Mouse (Mus musculus): ENCODE data around the gene Swap70. TPM values are rescaled to one million over a fixed set of nuclear protein-coding genes. Genes with fewer than 3 reads are reported as not detected.

Gene Swap70
- total and polyA plus RNA-seq, 2 experiments from 2014 or later: 8.5 to 9.1 TPM

- H3K9me3 ChIP-seq (ENCODE audit: low read length): no peaks in the 10 kb centered on the region
- H3K9ac ChIP-seq (replicated peaks; ENCODE audit: low read length): no peak overlapping the region
- H3K4me1 ChIP-seq (ENCODE audit: insufficient read depth, low read length): 0 out of 2 replicates have a peak, but pooled peaks cover 5% of the 10 kb centered on the region
- H3K27me3 ChIP-seq (ENCODE audit: insufficient read depth, low read length): no peaks in the 10 kb centered on the region
- H3K36me3 ChIP-seq (ENCODE audit: insufficient read depth, low read length): no peaks in the 10 kb centered on the region
- 84% methylated on average over 11 of the region's 11 CpGs for WGBS
- TF ChIP-seq CTCF (IDR thresholded peaks at IDR 0.05; ENCODE audit: low read depth): no peak
- ATAC-seq: no peak
- no peak overlapping the region for H3K27ac ChIP-seq
- no peak overlapping the region for H3K4me3 ChIP-seq (ENCODE audit: low read length)
- H3K4me2 ChIP-seq (ENCODE audit: low read depth, low read length): no peak overlapping the region
- DNase-seq (ENCODE audit: low spot score): no peak
Measured at GRCm38 (mm10) chr7:110282797-110283196, 61.3 kb downstream of the Swap70 start.

- 94% methylated on average over 6 of the region's 6 CpGs for WGBS
- Histone ChIP-seq H3K4me3 (ENCODE audit: low read length) (no peak overlapping the region), H3K9me3 (ENCODE audit: low read length) (no peaks in the 10 kb centered on the region), H3K27ac (no peak overlapping the region), H3K9ac (replicated peaks; ENCODE audit: low read length) (no peak overlapping the region), H3K4me1 (ENCODE audit: insufficient read depth, low read length) (0 out of 2 replicates have a peak, but pooled peaks cover 5% of the 10 kb centered on the region), H3K4me2 (ENCODE audit: low read depth, low read length) (no peak overlapping the region), H3K36me3 (ENCODE audit: insufficient read depth, low read length) (no peaks in the 10 kb centered on the region), H3K27me3 (ENCODE audit: insufficient read depth, low read length) (no peaks in the 10 kb centered on the region)
- DNase-seq (ENCODE audit: low spot score) (no peak), ATAC-seq (no peak)
- no peak for TF ChIP-seq CTCF (IDR thresholded peaks at IDR 0.05; ENCODE audit: low read depth)
Measured at GRCm38 (mm10) chr7:110283484-110284275, 62.2 kb downstream of the Swap70 start.

GRCm38 (mm10) chr7:110285076-110285848, 63.8 kb downstream of the Swap70 start:
- H3K27me3 ChIP-seq (ENCODE audit: insufficient read depth, low read length): no peaks in the 10 kb centered on the region
- 0 out of 2 replicates have a peak, but pooled peaks cover 5% of the 10 kb centered on the region for H3K4me1 ChIP-seq (ENCODE audit: insufficient read depth, low read length)
- H3K4me3 ChIP-seq (ENCODE audit: low read length): no peak overlapping the region
- no peak for ATAC-seq
- TF ChIP-seq CTCF (IDR thresholded peaks at IDR 0.05; ENCODE audit: low read depth): no peak
- 93% methylated on average over 12 of the region's 12 CpGs for WGBS
- no peak overlapping the region for H3K27ac ChIP-seq
- DNase-seq (ENCODE audit: low spot score): no peak
- no peaks in the 10 kb centered on the region for H3K36me3 ChIP-seq (ENCODE audit: insufficient read depth, low read length)
- no peak overlapping the region for H3K4me2 ChIP-seq (ENCODE audit: low read depth, low read length)
- H3K9ac ChIP-seq (replicated peaks; ENCODE audit: low read length): no peak overlapping the region
- H3K9me3 ChIP-seq (ENCODE audit: low read length): no peaks in the 10 kb centered on the region

GRCm38 (mm10) chr7:110285849-110286151, 64.3 kb downstream of the Swap70 start:
- Histone ChIP-seq H3K4me3 (ENCODE audit: low read length) (no peak overlapping the region), H3K9ac (replicated peaks; ENCODE audit: low read length) (no peak overlapping the region), H3K27ac (no peak overlapping the region), H3K4me2 (ENCODE audit: low read depth, low read length) (no peak overlapping the region), H3K27me3 (ENCODE audit: insufficient read depth, low read length) (no peaks in the 10 kb centered on the region), H3K36me3 (ENCODE audit: insufficient read depth, low read length) (no peaks in the 10 kb centered on the region), H3K4me1 (ENCODE audit: insufficient read depth, low read length) (0 out of 2 replicates have a peak, but pooled peaks cover 5% of the 10 kb centered on the region), H3K9me3 (ENCODE audit: low read length) (no peaks in the 10 kb centered on the region)
- WGBS: 81% methylated on average over 3 of the region's 3 CpGs
- TF ChIP-seq CTCF (IDR thresholded peaks at IDR 0.05; ENCODE audit: low read depth): no peak
- no peak for DNase-seq (ENCODE audit: low spot score)
- no peak for ATAC-seq

- no peak overlapping the region for H3K4me2 ChIP-seq (ENCODE audit: low read depth, low read length)
- no peak overlapping the region for H3K9ac ChIP-seq (replicated peaks; ENCODE audit: low read length)
- DNase-seq (ENCODE audit: low spot score): no peak
- no peak for TF ChIP-seq CTCF (IDR thresholded peaks at IDR 0.05; ENCODE audit: low read depth)
- 84% methylated on average over 8 of the region's 8 CpGs for WGBS
- H3K4me3 ChIP-seq (ENCODE audit: low read length): no peak overlapping the region
- no peak for ATAC-seq
- H3K27ac ChIP-seq: no peak overlapping the region
- H3K9me3 ChIP-seq (ENCODE audit: low read length): no peaks in the 10 kb centered on the region
- no peaks in the 10 kb centered on the region for H3K27me3 ChIP-seq (ENCODE audit: insufficient read depth, low read length)
- 0 out of 2 replicates have a peak, but pooled peaks cover 5% of the 10 kb centered on the region for H3K4me1 ChIP-seq (ENCODE audit: insufficient read depth, low read length)
- H3K36me3 ChIP-seq (ENCODE audit: insufficient read depth, low read length): no peaks in the 10 kb centered on the region
Measured at GRCm38 (mm10) chr7:110286198-110286732, 64.8 kb downstream of the Swap70 start.

- Histone ChIP-seq H3K27ac (no peak overlapping the region), H3K27me3 (ENCODE audit: insufficient read depth, low read length) (no peaks in the 10 kb centered on the region), H3K4me1 (ENCODE audit: insufficient read depth, low read length) (0 out of 2 replicates have a peak, but pooled peaks cover 5% of the 10 kb centered on the region), H3K4me2 (ENCODE audit: low read depth, low read length) (no peak overlapping the region), H3K9me3 (ENCODE audit: low read length) (no peaks in the 10 kb centered on the region), H3K9ac (replicated peaks; ENCODE audit: low read length) (no peak overlapping the region), H3K4me3 (ENCODE audit: low read length) (no peak overlapping the region), H3K36me3 (ENCODE audit: insufficient read depth, low read length) (no peaks in the 10 kb centered on the region)
- peak; percentile 93 for TF ChIP-seq CTCF (IDR thresholded peaks at IDR 0.05; ENCODE audit: low read depth)
- ATAC-seq (peak; percentile 88), DNase-seq (ENCODE audit: low spot score) (peak; percentile 87)
- 9% methylated on average over 12 of the region's 12 CpGs for WGBS
Measured at GRCm38 (mm10) chr7:110286838-110287475, 65.4 kb downstream of the Swap70 start.

Data from hindbrain, postnatal 0 days (tissue).